Mouse (Mus musculus) spleen, embryonic (tissue): ENCODE data around the gene Zfp148.
"Not testable (repeated sequence)": the region's sequence is repeated elsewhere in the genome, so short reads cannot be mapped to it uniquely, and the experiment has no call there.

Experiments
- CTCF ChIA-PET: fragments of 350-600 bp; sonication (Branson Sonifier 250); formaldehyde crosslinking; loops from one replicate; lab custom pipeline; 2022; lab: Charles Lee

The Zfp148 gene

GRCm38 (mm10) chr16:33459101-33459500 lies 78.5 kb downstream of the Zfp148 start:
- CTCF ChIA-PET = no interaction called here

- CTCF ChIA-PET = interaction anchor here (0.7 kb wide), 1 partner anchor 41 kb away, joined by 4 read pairs; no protein-coding TSS in a partner anchor
These were observed 80.8 kb downstream of the Zfp148 start for GRCm38 (mm10) chr16:33461416-33461815.

GRCm38 (mm10) chr16:33464509-33465241 lies 84.0 kb downstream of the Zfp148 start:
- CTCF ChIA-PET = no interaction called here

GRCm38 (mm10) chr16:33465242-33465614 lies 84.6 kb downstream of the Zfp148 start:
- CTCF ChIA-PET = no interaction called here

- CTCF ChIA-PET = interaction anchor here (0.6 kb wide), 2 partner anchors 12 to 407 kb away, joined by 5 read pairs; no protein-coding TSS in a partner anchor
These were observed 86.8 kb downstream of the Zfp148 start for GRCm38 (mm10) chr16:33467451-33467850.

- CTCF ChIA-PET = no interaction called here
These were observed 89.3 kb downstream of the Zfp148 start for GRCm38 (mm10) chr16:33469973-33470372.

- CTCF ChIA-PET = no interaction called here
These were observed 93.7 kb downstream of the Zfp148 start for GRCm38 (mm10) chr16:33474381-33474780.

- CTCF ChIA-PET = interaction anchor here (0.6 kb wide), 1 partner anchor 105 kb away, joined by 4 read pairs; no protein-coding TSS in a partner anchor
These were observed 99.3 kb downstream of the Zfp148 start for GRCm38 (mm10) chr16:33479926-33480325.

GRCm38 (mm10) chr16:33481148-33481547 lies 100.5 kb downstream of the Zfp148 start:
- CTCF ChIA-PET = no interaction called here

- CTCF ChIA-PET = interaction anchor here (0.6 kb wide), 1 partner anchor 24 kb away, joined by 3 read pairs; no protein-coding TSS in a partner anchor
These were observed 101.7 kb downstream of the Zfp148 start for GRCm38 (mm10) chr16:33482309-33482708.

GRCm38 (mm10) chr16:33487709-33488108 lies 107.1 kb downstream of the Zfp148 start:
- CTCF ChIA-PET = no interaction called here

GRCm38 (mm10) chr16:33494374-33494773 lies 113.7 kb downstream of the Zfp148 start:
- CTCF ChIA-PET = no interaction called here

- CTCF ChIA-PET = no interaction called here
These were observed 127.4 kb downstream of the Zfp148 start for GRCm38 (mm10) chr16:33508082-33508481.

GRCm38 (mm10) chr16:33509231-33509630 lies 128.6 kb downstream of the Zfp148 start:
- CTCF ChIA-PET = not testable (repeated sequence)

GRCm38 (mm10) chr16:33510856-33511255 lies 130.2 kb downstream of the Zfp148 start:
- CTCF ChIA-PET = interaction anchor here (0.6 kb wide), 1 partner anchor 174 kb away, joined by 4 read pairs; no protein-coding TSS in a partner anchor

- CTCF ChIA-PET = no interaction called here
These were observed 131.9 kb downstream of the Zfp148 start for GRCm38 (mm10) chr16:33512555-33512954.

GRCm38 (mm10) chr16:33516807-33517565 lies 136.3 kb downstream of the Zfp148 start, which contains the start of gene Slc12a8:
TSS of gene Slc12a8 (plus strand) at chr16:33517328.
- CTCF ChIA-PET = no interaction called here

- CTCF ChIA-PET = interaction anchor here (0.7 kb wide), 1 partner anchor 83 kb away, joined by 7 read pairs; no protein-coding TSS in a partner anchor
These were observed 137.0 kb downstream of the Zfp148 start for GRCm38 (mm10) chr16:33517627-33518026.

- CTCF ChIA-PET = interaction anchor here (0.7 kb wide), 1 partner anchor 82 kb away, joined by 7 read pairs; no protein-coding TSS in a partner anchor
These were observed 137.6 kb downstream of the Zfp148 start for GRCm38 (mm10) chr16:33518236-33518635.

GRCm38 (mm10) chr16:33519916-33520568 lies 139.4 kb downstream of the Zfp148 start:
- CTCF ChIA-PET = no interaction called here

- CTCF ChIA-PET = no interaction called here
These were observed 141.9 kb downstream of the Zfp148 start for GRCm38 (mm10) chr16:33522516-33522915.

GRCm38 (mm10) chr16:33523571-33523970 lies 142.9 kb downstream of the Zfp148 start:
- CTCF ChIA-PET = no interaction called here
